Mouse (Mus musculus): Measurements from ENCODE around the gene Vps8. TPM values are rescaled to one million over a fixed set of nuclear protein-coding genes. Genes with fewer than 3 reads are reported as not detected.

Gene Vps8
- total and polyA plus RNA-seq, 3 experiments = 13.6 to 17.6 (median 15.9) TPM

GRCm38 (mm10) chr16:21553506-21553905 is 130.6 kb downstream of the Vps8 start:
- dilution Hi-C loops (cut with MboI; ENCODE audit: extremely low pct_ligation_motif_present, extremely low pct_unique_long_range_greater_than_20kb, low sequenced_read_pairs) = no loop called here
- in situ Hi-C loops (cut with MboI; ENCODE audit: low pct_ligation_motif_present, low pct_unique_long_range_greater_than_20kb, low sequenced_read_pairs) = no loop called here

GRCm38 (mm10) chr16:21562625-21563300 is 139.8 kb downstream of the Vps8 start:
- H3K4me3 ChIP-seq (replicated peaks in 1 of 3; ENCODE audit: low read depth in 2 of 3, low read length in 2 of 3, poor library complexity in 1 of 3) = no peak overlapping the region
- no peaks in the 10 kb centered on the region for H3K9me3 ChIP-seq (replicated peaks; ENCODE audit: low read length)
- H3K79me2 ChIP-seq (replicated peaks; ENCODE audit: control insufficient read depth, extremely low read depth, insufficient read depth, poor library complexity, severe bottlenecking) = no peaks in the 10 kb centered on the region
- no peak overlapping the region for H3K9ac ChIP-seq (ENCODE audit: insufficient read depth, low read depth)
- peak; percentile 24 for DNase-seq (ENCODE audit: extremely low read depth)
- no peak overlapping the region for H3K4me2 ChIP-seq (ENCODE audit: insufficient read depth, low read depth, poor library complexity, severe bottlenecking)
- H3K4me1 ChIP-seq (ENCODE audit: control insufficient read depth in 1 of 2, insufficient read depth in 2 of 2) = peaks cover 7 to 29% of the 10 kb centered on the region in 2 experiments; a peak in 3 of 4 replicates
- peaks cover 9 to 34% of the 10 kb centered on the region in 2 experiments for H3K36me3 ChIP-seq (replicated peaks in 1 of 2; ENCODE audit: control insufficient read depth in 1 of 2, insufficient read depth in 1 of 2, low read length in 1 of 2)
- no peaks in the 10 kb centered on the region for H3K27me3 ChIP-seq (replicated peaks)
- dilution Hi-C loops (cut with MboI; ENCODE audit: extremely low pct_ligation_motif_present, extremely low pct_unique_long_range_greater_than_20kb, low sequenced_read_pairs) (no loop called here), in situ Hi-C loops (cut with MboI; ENCODE audit: low pct_ligation_motif_present, low pct_unique_long_range_greater_than_20kb, low sequenced_read_pairs) (no loop called here)
- TF ChIP-seq ZKSCAN1 (IDR thresholded peaks at IDR 0.05; ENCODE audit: borderline replicate concordance, low read depth, low read length) (no peak), BHLHE40 (IDR thresholded peaks at IDR 0.05; ENCODE audit: low read depth, low read length) (0 out of 2 replicates have a peak, but pooled peaks have one; percentile 20), TCF12 (IDR thresholded peaks at IDR 0.05; ENCODE audit: low read depth, low read length) (0 out of 2 replicates have a peak, but pooled peaks have one; percentile 31)
- no peak overlapping the region for H3K27ac ChIP-seq (ENCODE audit: insufficient read depth, low read depth)

More at GRCm38 (mm10) chr16:21553506-21553905, 130.6 kb downstream of the Vps8 start:
- no peak overlapping the region for H3K4me2 ChIP-seq (ENCODE audit: insufficient read depth, low read depth, poor library complexity, severe bottlenecking)
- H3K79me2 ChIP-seq (replicated peaks; ENCODE audit: control insufficient read depth, extremely low read depth, insufficient read depth, poor library complexity, severe bottlenecking) = no peaks in the 10 kb centered on the region
- TF ChIP-seq ZNF384 (IDR thresholded peaks at IDR 0.05; ENCODE audit: low read depth, low read length) = no peak
- no peak for TF ChIP-seq TCF12 (IDR thresholded peaks at IDR 0.05; ENCODE audit: low read depth, low read length)
- TF ChIP-seq POLR2AphosphoS2 (IDR thresholded peaks at IDR 0.05; ENCODE audit: low read depth, low read length) = no peak
- TF ChIP-seq GABPA (IDR thresholded peaks at IDR 0.05; ENCODE audit: insufficient replicate concordance, low read depth, low read length) = no peak
- TF ChIP-seq USF2 (conservative IDR thresholded peaks at IDR 0.05; ENCODE audit: low read depth, low read length) = no peak
- no peak for TF ChIP-seq MXI1 (IDR thresholded peaks at IDR 0.05; ENCODE audit: low read depth, low read length)
- no peak for TF ChIP-seq MAX (IDR thresholded peaks at IDR 0.05; ENCODE audit: low read length)
- TF ChIP-seq MEF2A (IDR thresholded peaks at IDR 0.05; ENCODE audit: borderline replicate concordance, low read depth, low read length) = no peak
- no peak for TF ChIP-seq CHD1 (IDR thresholded peaks at IDR 0.05; ENCODE audit: low read depth, low read length)
- TF ChIP-seq RAD21 (IDR thresholded peaks at IDR 0.05; ENCODE audit: low read depth, low read length) = no peak
- TF ChIP-seq EP300 (IDR thresholded peaks at IDR 0.05; ENCODE audit: low read length) = no peak
- no peak for TF ChIP-seq ZKSCAN1 (IDR thresholded peaks at IDR 0.05; ENCODE audit: borderline replicate concordance, low read depth, low read length)
- TF ChIP-seq CTCF (conservative IDR thresholded peaks at IDR 0.05 in 1 of 2, IDR thresholded peaks at IDR 0.05 in 1 of 2; ENCODE audit: low read depth in 2 of 2, low read length in 2 of 2) = no peak
- no peak for TF ChIP-seq MAZ (IDR thresholded peaks at IDR 0.05; ENCODE audit: low read depth, low read length)
- H3K36me3 ChIP-seq (replicated peaks in 1 of 2; ENCODE audit: control insufficient read depth in 1 of 2, insufficient read depth in 1 of 2, low read length in 1 of 2) = peaks cover 3 to 30% of the 10 kb centered on the region in 2 experiments
- no peak for DNase-seq (ENCODE audit: extremely low read depth)
- H3K27me3 ChIP-seq (replicated peaks) = no peaks in the 10 kb centered on the region
- peaks cover 2% of the 10 kb centered on the region for H3K9me3 ChIP-seq (replicated peaks; ENCODE audit: low read length)
- no peak overlapping the region for H3K27ac ChIP-seq (ENCODE audit: insufficient read depth, low read depth)
- no peaks in the 10 kb centered on the region for H3K4me1 ChIP-seq (ENCODE audit: control insufficient read depth in 1 of 2, insufficient read depth in 2 of 2)
- H3K4me3 ChIP-seq (replicated peaks in 1 of 3; ENCODE audit: low read depth in 2 of 3, low read length in 2 of 3, poor library complexity in 1 of 3) = no peak overlapping the region
- no peak overlapping the region for H3K9ac ChIP-seq (ENCODE audit: insufficient read depth, low read depth)

All from CH12.LX (cell line).